Mouse (Mus musculus) heart, postnatal 14 days (tissue): ENCODE data around the gene Tbc1d17. TPM values are rescaled to one million over a fixed set of nuclear protein-coding genes. Genes with fewer than 3 reads are reported as not detected.

Source experiments
- DNase-seq, 2 experiments: peaks; one replicate each; pipeline ENCODE4 v3.0.0; 2021 to 2022
- intact Hi-C: fragments of 180-260 bp; cut with DNase I; formaldehyde crosslinking; loops from one replicate; pipeline ENCODE4 v1.15.1; 2025
- microRNA-seq, 2 experiments: library from miRNA; unstranded; fragments of <30 nt; microRNA quantifications; one replicate each; pipeline ENCODE4 v1.2.0; 2021 to 2022
- total RNA-seq, 2 experiments: library from RNA; stranded (reverse); gene quantifications; 2 replicates each; pipeline ENCODE4 v1.2.3; 2021

Gene Tbc1d17
- total RNA-seq, 2 experiments from 2014 or later: 41.0 to 42.8 TPM

DNA sequence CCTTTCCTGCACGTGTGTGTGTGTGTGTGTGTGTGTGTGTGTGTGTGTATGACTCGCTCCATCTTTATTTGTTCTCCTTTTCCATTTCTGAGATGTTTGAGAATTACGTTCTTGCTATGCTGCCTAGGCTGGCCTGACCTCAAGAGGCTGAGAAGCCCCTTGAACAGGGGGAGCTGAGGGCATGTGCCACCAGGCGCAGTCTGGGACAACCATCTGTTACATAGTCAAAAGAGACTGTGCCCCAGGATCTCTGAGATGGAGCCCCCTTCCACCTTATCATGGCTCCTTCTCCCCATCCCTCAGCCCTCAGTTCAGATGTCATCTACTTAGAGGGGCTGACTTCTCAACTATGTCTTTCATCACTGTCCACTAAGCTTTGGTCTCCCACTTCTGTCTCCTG is 34.5 kb downstream of the Tbc1d17 start:
- DNase-seq: peak in 1 of 2 experiments; percentile 1
- intact Hi-C loops: no loop called here

GRCm38 (mm10) chr7:44813985-44814384 is 34.9 kb downstream of the Tbc1d17 start:
- intact Hi-C loops: no loop called here
- peak in 1 of 2 experiments; percentile 1 for DNase-seq

DNA sequence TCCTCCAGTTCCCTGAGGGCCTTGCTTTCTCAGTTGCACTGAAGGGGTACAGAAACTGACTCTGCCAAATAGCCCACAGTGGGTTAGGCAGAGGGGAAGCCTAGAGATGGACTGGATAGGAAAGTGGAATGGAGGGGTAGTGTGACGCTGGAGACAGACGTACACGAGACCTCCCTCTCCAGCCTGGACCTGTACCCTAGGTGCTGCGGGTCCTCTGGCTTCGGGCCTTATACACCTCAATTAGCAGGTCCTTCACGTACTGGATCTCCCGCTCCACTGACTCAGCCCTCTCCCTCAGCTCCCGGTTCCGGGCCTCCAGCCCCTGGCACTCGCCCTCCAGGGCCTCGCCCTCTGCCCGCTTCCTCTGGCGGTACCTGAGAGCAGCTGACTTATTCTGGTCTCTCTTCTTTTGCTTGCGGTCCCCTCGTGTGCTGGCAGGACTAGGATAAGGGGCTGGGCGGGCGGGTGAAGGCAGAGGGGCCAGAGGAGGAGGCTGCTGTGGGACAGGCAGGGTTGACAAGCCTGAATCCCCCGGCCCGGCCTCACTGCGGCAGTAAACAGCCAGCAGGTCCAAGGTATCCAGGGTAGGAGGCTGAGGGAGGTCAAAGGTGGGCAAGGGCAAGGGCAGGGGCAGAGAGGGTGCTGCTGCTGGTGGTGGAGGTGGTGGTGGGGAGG is 36.1 kb downstream of the Tbc1d17 start:
- intact Hi-C loops: no loop called here
- DNase-seq: peak in 1 of 2 experiments; percentile 3

- intact Hi-C loops: no loop called here
- peak in 1 of 2 experiments; percentile 0 for DNase-seq
Measured at GRCm38 (mm10) chr7:44810819-44811557, 37.9 kb downstream of the Tbc1d17 start.

DNA sequence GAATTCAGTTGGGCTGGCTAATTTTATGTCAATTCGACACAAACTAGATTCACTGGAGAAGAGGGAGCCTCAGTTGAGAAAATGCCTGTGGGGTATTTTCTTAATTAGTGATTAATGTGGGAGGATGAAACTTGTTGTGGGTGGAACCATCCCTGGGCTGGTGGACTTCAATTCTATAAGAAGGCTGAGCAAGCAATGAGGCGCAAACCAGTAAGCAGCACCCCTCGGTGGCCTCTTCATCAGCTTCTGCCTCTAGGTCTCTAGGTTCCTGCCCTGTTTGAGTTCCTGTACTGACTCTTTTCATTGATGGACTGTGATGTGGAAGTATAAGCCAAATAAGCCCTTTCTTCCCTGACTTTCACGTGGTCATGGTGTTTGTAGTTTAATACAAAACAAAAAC is 38.5 kb downstream of the Tbc1d17 start:
- DNase-seq: peak in 1 of 2 experiments; percentile 0
- intact Hi-C loops: no loop called here

- DNase-seq: peak in 1 of 2 experiments; percentile 0
- intact Hi-C loops: no loop called here
Measured at GRCm38 (mm10) chr7:44809466-44809865, 39.4 kb downstream of the Tbc1d17 start.

DNA sequence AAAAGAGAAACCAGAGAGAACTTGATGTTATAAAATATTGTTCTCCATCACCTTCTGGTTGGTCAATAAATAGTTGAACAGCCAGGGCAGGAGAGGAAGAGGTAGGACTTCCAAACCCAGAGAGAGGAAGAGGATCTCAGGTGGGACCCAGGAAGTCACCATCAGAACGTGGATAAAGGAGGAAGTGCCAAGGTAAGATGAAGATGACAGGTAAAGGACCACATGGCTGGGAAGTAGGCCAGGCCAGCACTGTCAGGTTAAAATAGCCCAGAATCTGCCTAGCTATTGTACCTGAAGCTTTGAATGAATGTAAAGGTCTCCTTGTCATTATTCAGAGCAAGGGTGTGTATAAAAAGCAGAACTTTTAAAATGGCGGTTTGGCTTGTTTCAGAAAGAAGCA is 40.0 kb downstream of the Tbc1d17 start:
- intact Hi-C loops: no loop called here

GRCm38 (mm10) chr7:44792781-44793180 is 56.1 kb downstream of the Tbc1d17 start:
- no peak for DNase-seq
- intact Hi-C loops: no loop called here

More for the DNA sequence above, 40.0 kb downstream of the Tbc1d17 start:
- no peak for DNase-seq

GRCm38 (mm10) chr7:44790066-44790465 is 58.8 kb downstream of the Tbc1d17 start:
- intact Hi-C loops: no loop called here
- DNase-seq: no peak

GRCm38 (mm10) chr7:44789531-44789930 is 59.3 kb downstream of the Tbc1d17 start:
- no peak for DNase-seq
- intact Hi-C loops: no loop called here

Small RNA genes within 50 kb of the gene (microRNA-seq; reads per million reads assigned to microRNA genes)
- gene Mir707: 0 reads per million in 2 experiments

Other genes starting within 250 kb of the Tbc1d17 start
- gene Myh14, start 178.2 kb downstream of the Tbc1d17 start, total RNA-seq: 10 to 100 TPM; 55.0 to 72.4 TPM
- not detected for gene Izumo2, start 140.3 kb downstream of the Tbc1d17 start, total RNA-seq
- gene Vrk3, start 100.7 kb downstream of the Tbc1d17 start, total RNA-seq: 10 to 100 TPM; 25.4 to 28.1 TPM
- under 1 TPM; 0.14 to 0.15 TPM for gene Zfp473, start 98.0 kb downstream of the Tbc1d17 start, total RNA-seq
- 10 to 100 TPM; 31.6 to 33.3 TPM for gene Nup62, start 33.0 kb downstream of the Tbc1d17 start, total RNA-seq
- 1 to 10 TPM in 1 of 2 experiments, under 1 TPM in 1; 0.72 to 1.1 TPM for gene Il4i1, start 32.7 kb downstream of the Tbc1d17 start, total RNA-seq
- 10 to 100 TPM; 52.4 to 57.4 TPM for gene Atf5, start 32.4 kb downstream of the Tbc1d17 start, total RNA-seq
- 10 to 100 TPM; 61.1 to 63.3 TPM for gene Akt1s1, start 88 bp downstream of the Tbc1d17 start, total RNA-seq
- gene Pnkp, start 8.1 kb upstream of the Tbc1d17 start, total RNA-seq: 10 to 100 TPM; 17.6 to 18.8 TPM
- gene Ptov1, start 20.7 kb upstream of the Tbc1d17 start, total RNA-seq: 100 to 1,000 TPM; 149 to 160 TPM
- gene Med25, start 43.6 kb upstream of the Tbc1d17 start, total RNA-seq: 10 to 100 TPM; 60.3 to 68.6 TPM
- gene Fuz, start 47.0 kb upstream of the Tbc1d17 start, total RNA-seq: 10 to 100 TPM in 1 of 2 experiments, 1 to 10 TPM in 1; 9.0 to 18.1 TPM
- 10 to 100 TPM; 74.5 to 82.2 TPM for gene Ap2a1, start 80.4 kb upstream of the Tbc1d17 start, total RNA-seq
- not detected for gene Tsks, start 94.1 kb upstream of the Tbc1d17 start, total RNA-seq
- 1 to 10 TPM; 3.1 to 3.5 TPM for gene Cpt1c, start 125.8 kb upstream of the Tbc1d17 start, total RNA-seq
- gene Prmt1, start 137.5 kb upstream of the Tbc1d17 start, total RNA-seq: 100 to 1,000 TPM; 119 to 128 TPM
- 10 to 100 TPM; 36.5 to 40.2 TPM for gene Irf3, start 148.6 kb upstream of the Tbc1d17 start, total RNA-seq
- gene Bcl2l12, start 149.6 kb upstream of the Tbc1d17 start, total RNA-seq: 10 to 100 TPM; 10.4 to 12.3 TPM
- gene Scaf1, start 167.3 kb upstream of the Tbc1d17 start, total RNA-seq: 10 to 100 TPM; 53.8 to 56.1 TPM
- gene Rras, start 168.9 kb upstream of the Tbc1d17 start, total RNA-seq: 10 to 100 TPM; 60.7 to 62.8 TPM
- 10 to 100 TPM; 27.2 to 28.3 TPM for gene Prr12, start 203.8 kb upstream of the Tbc1d17 start, total RNA-seq
- gene Nosip, start 213.3 kb upstream of the Tbc1d17 start, total RNA-seq: 10 to 100 TPM; 27.7 to 33.7 TPM
- gene Prrg2, start 213.6 kb upstream of the Tbc1d17 start, total RNA-seq: 10 to 100 TPM; 11.1 to 11.4 TPM
- gene Rcn3, start 243.1 kb upstream of the Tbc1d17 start, total RNA-seq: 10 to 100 TPM; 46.0 to 53.7 TPM